Mouse (Mus musculus) retina, postnatal 1 day (tissue): Measurements from ENCODE around the gene Dnaic2.

Experiments used
- DNase-seq: peaks from one replicate; pipeline ENCODE4 v3.0.0-alpha.2; 2012

The Dnaic2 gene

GRCm38 (mm10) chr11:114726965-114727825 is at the start of gene Dnaic2:
TSS of gene Dnaic2 (plus strand) at chr11:114727408.
- DNase-seq = peak; percentile 91

- DNase-seq = peak; percentile 59
Measured at GRCm38 (mm10) chr11:114679582-114679981, 47.6 kb upstream of the Dnaic2 start.

GRCm38 (mm10) chr11:114680291-114680690 is 46.9 kb upstream of the Dnaic2 start:
- DNase-seq = peak; percentile 52

- no peak for DNase-seq
Measured at GRCm38 (mm10) chr11:114681054-114681453, 46.2 kb upstream of the Dnaic2 start.

- DNase-seq = no peak
Measured at GRCm38 (mm10) chr11:114682321-114682900, 44.8 kb upstream of the Dnaic2 start.

GRCm38 (mm10) chr11:114683029-114683721 is 44.0 kb upstream of the Dnaic2 start:
- DNase-seq = no peak

GRCm38 (mm10) chr11:114683722-114684621 is 43.2 kb upstream of the Dnaic2 start:
- DNase-seq = peak; percentile 34

- DNase-seq = peak; percentile 92
Measured at GRCm38 (mm10) chr11:114684627-114685373, 42.4 kb upstream of the Dnaic2 start.

- no peak for DNase-seq
Measured at GRCm38 (mm10) chr11:114685526-114686040, 41.6 kb upstream of the Dnaic2 start.

- DNase-seq = no peak
Measured at GRCm38 (mm10) chr11:114686221-114686959, 40.8 kb upstream of the Dnaic2 start.

GRCm38 (mm10) chr11:114687574-114688188 is 39.5 kb upstream of the Dnaic2 start:
- DNase-seq = peak; percentile 51

GRCm38 (mm10) chr11:114688729-114689128 is 38.5 kb upstream of the Dnaic2 start:
- DNase-seq = no peak

- no peak for DNase-seq
Measured at GRCm38 (mm10) chr11:114690192-114690591, 37.0 kb upstream of the Dnaic2 start.

GRCm38 (mm10) chr11:114691454-114692182 is 35.6 kb upstream of the Dnaic2 start:
- DNase-seq = no peak

GRCm38 (mm10) chr11:114692601-114693000 is 34.6 kb upstream of the Dnaic2 start:
- no peak for DNase-seq

GRCm38 (mm10) chr11:114693456-114693855 is 33.8 kb upstream of the Dnaic2 start:
- DNase-seq = no peak

- DNase-seq = no peak
Measured at GRCm38 (mm10) chr11:114694451-114694850, 32.8 kb upstream of the Dnaic2 start.

GRCm38 (mm10) chr11:114698496-114698895 is 28.7 kb upstream of the Dnaic2 start:
- no peak for DNase-seq

GRCm38 (mm10) chr11:114699511-114699910 is 27.7 kb upstream of the Dnaic2 start:
- DNase-seq = no peak
